Mouse (Mus musculus) kidney, adult 2 months (tissue): Measurements from ENCODE around the gene Cdyl2. TPM values are rescaled to one million over a fixed set of nuclear protein-coding genes. Genes with fewer than 3 reads are reported as not detected.

Experiments
- DNase-seq: peaks from one replicate; pipeline ENCODE4 v3.0.0; 2021
- H3K27ac ChIP-seq: fragments of 200-500 bp; 2 replicates; pipeline ENCODE4 v1.5.1; 2012; ENCODE audit warnings: low read depth, low read length, control low read depth, inconsistent platforms; ENCODE audit not compliant: insufficient read depth
- H3K27me3 ChIP-seq: fragments of 200-500 bp; replicated peaks from 2 replicates; pipeline ENCODE4 v1.6.1; 2012; ENCODE audit warnings: mild to moderate bottlenecking, moderate library complexity, low read length, inconsistent platforms; ENCODE audit not compliant: control insufficient read depth, insufficient read depth
- H3K36me3 ChIP-seq: fragments of 200-500 bp; 2 replicates; pipeline ENCODE4 v1.6.1; 2012; ENCODE audit warnings: mild to moderate bottlenecking, moderate library complexity, low read length, inconsistent platforms; ENCODE audit not compliant: control insufficient read depth, insufficient read depth
- H3K4me1 ChIP-seq: fragments of 200-500 bp; 2 replicates; pipeline ENCODE4 v1.6.1; 2011; ENCODE audit warnings: low read length; ENCODE audit not compliant: control insufficient read depth, insufficient read depth
- H3K4me3 ChIP-seq: fragments of 200-500 bp; 2 replicates; pipeline ENCODE4 v1.5.1; 2011; ENCODE audit warnings: mild to moderate bottlenecking, low read depth, low read length, control low read depth; ENCODE audit not compliant: insufficient read depth
- CTCF ChIP-seq: fragments of 200-500 bp; conservative IDR thresholded peaks from 2 replicates; pipeline ENCODE4 v1.5.1; 2011; ENCODE audit warnings: low read depth, mild to moderate bottlenecking, control low read depth, low read length, moderate library complexity, mixed read lengths; ENCODE audit not compliant: insufficient read depth, insufficient read length
- POLR2A ChIP-seq: fragments of 200-500 bp; IDR thresholded peaks from one replicate; pipeline ENCODE4 v1.6.1; 2011; ENCODE audit warnings: low read depth, low read length, control low read depth
- WGBS: fragments of 180-500 bp; shearing (Covaris S2); methylation state at CpG from one replicate; pipeline ENCODE4 v1.1.7; 2018; 5-methylcytosine and 5-hydroxymethylcytosine counted together
- polyA plus RNA-seq: library from polyadenylated mRNA; depleted of rRNA; stranded (reverse); fragments of >200 nt; gene quantifications from 2 replicates; pipeline ENCODE4 v1.2.3, GENCODE M21; 2012

Gene Cdyl2
- polyA plus RNA-seq, 1 experiment: 2.4 TPM

- Histone ChIP-seq H3K4me3 (no peak overlapping the region), H3K27ac (no peak overlapping the region), H3K36me3 (no peaks in the 10 kb centered on the region), H3K4me1 (no peaks in the 10 kb centered on the region), H3K27me3 (no peaks in the 10 kb centered on the region)
- 89% methylated on average over 4 of the region's 4 CpGs for WGBS
- no peak for DNase-seq
- TF ChIP-seq CTCF (no peak), POLR2A (no peak)
These were observed 59.7 kb downstream of the Cdyl2 start for GRCm38 (mm10) chr8:116673052-116673451.

- peak; percentile 23 for DNase-seq
- no peak overlapping the region for H3K4me3 ChIP-seq
These were observed 61.2 kb downstream of the Cdyl2 start for GRCm38 (mm10) chr8:116671543-116671942.

GRCm38 (mm10) chr8:116670604-116671003, 62.2 kb downstream of the Cdyl2 start:
- Histone ChIP-seq H3K4me3 (no peak overlapping the region), H3K27ac (no peak overlapping the region), H3K27me3 (no peaks in the 10 kb centered on the region), H3K36me3 (no peaks in the 10 kb centered on the region), H3K4me1 (no peaks in the 10 kb centered on the region)
- no peak for DNase-seq
- TF ChIP-seq CTCF: no peak
- no peak for TF ChIP-seq POLR2A
- WGBS: 91% methylated on average over 7 of the region's 7 CpGs

More at GRCm38 (mm10) chr8:116671543-116671942, 61.2 kb downstream of the Cdyl2 start:
- no peak for TF ChIP-seq POLR2A
- TF ChIP-seq CTCF: peak; percentile 28
- Histone ChIP-seq H3K27ac (no peak overlapping the region), H3K36me3 (no peaks in the 10 kb centered on the region), H3K4me1 (no peaks in the 10 kb centered on the region), H3K27me3 (no peaks in the 10 kb centered on the region)
- WGBS: 67% methylated on average over 5 of the region's 5 CpGs

GRCm38 (mm10) chr8:116668977-116669376, 63.8 kb downstream of the Cdyl2 start:
- H3K27me3 ChIP-seq: no peaks in the 10 kb centered on the region
- 96% methylated on average over 7 of the region's 7 CpGs for WGBS
- H3K4me3 ChIP-seq: no peak overlapping the region
- no peaks in the 10 kb centered on the region for H3K4me1 ChIP-seq
- TF ChIP-seq CTCF: no peak
- TF ChIP-seq POLR2A: no peak
- DNase-seq: no peak
- H3K27ac ChIP-seq: no peak overlapping the region
- no peaks in the 10 kb centered on the region for H3K36me3 ChIP-seq

- Histone ChIP-seq H3K27me3 (no peaks in the 10 kb centered on the region), H3K27ac (no peak overlapping the region), H3K4me3 (no peak overlapping the region), H3K4me1 (no peaks in the 10 kb centered on the region), H3K36me3 (no peaks in the 10 kb centered on the region)
- DNase-seq: no peak
- WGBS: 79% methylated on average over 11 of the region's 11 CpGs
- TF ChIP-seq POLR2A (no peak), CTCF (no peak)
These were observed 65.9 kb downstream of the Cdyl2 start for GRCm38 (mm10) chr8:116666781-116667325.

GRCm38 (mm10) chr8:116661521-116661920, 71.3 kb downstream of the Cdyl2 start:
- H3K4me1 ChIP-seq: no peaks in the 10 kb centered on the region
- no peak overlapping the region for H3K27ac ChIP-seq
- 93% methylated on average over 1 of the region's 1 CpGs for WGBS
- no peak for DNase-seq
- H3K36me3 ChIP-seq: no peaks in the 10 kb centered on the region
- no peak for TF ChIP-seq CTCF
- no peak for TF ChIP-seq POLR2A
- no peaks in the 10 kb centered on the region for H3K27me3 ChIP-seq
- H3K4me3 ChIP-seq: no peak overlapping the region

- WGBS: 94% methylated on average over 3 of the region's 3 CpGs
- Histone ChIP-seq H3K36me3 (no peaks in the 10 kb centered on the region), H3K4me1 (peaks cover 20% of the 10 kb centered on the region), H3K27me3 (no peaks in the 10 kb centered on the region), H3K4me3 (no peak overlapping the region), H3K27ac (no peak overlapping the region)
- TF ChIP-seq POLR2A (no peak), CTCF (no peak)
- DNase-seq: no peak
These were observed 76.0 kb downstream of the Cdyl2 start for GRCm38 (mm10) chr8:116656811-116657210.
